Mouse (Mus musculus) olfactory bulb, adult 2 months (tissue): Measurements from ENCODE around the gene H2al1b. TPM values are rescaled to one million over a fixed set of nuclear protein-coding genes. Genes with fewer than 3 reads are reported as not detected.
"Not testable (repeated sequence)": the region's sequence is repeated elsewhere in the genome, so short reads cannot be mapped to it uniquely, and the experiment has no call there.

Source experiments
- H3K27ac ChIP-seq: fragments of 200-500 bp; 2 replicates; pipeline ENCODE4 v1.5.1; 2012; ENCODE audit warnings: low read depth, low read length; ENCODE audit not compliant: insufficient read depth
- H3K4me1 ChIP-seq: fragments of 200-500 bp; 2 replicates; pipeline ENCODE4 v1.6.1; 2012; ENCODE audit warnings: low read length; ENCODE audit not compliant: control insufficient read depth, insufficient read depth
- H3K4me3 ChIP-seq: fragments of 200-500 bp; 2 replicates; pipeline ENCODE4 v1.5.1; 2012; ENCODE audit warnings: mild to moderate bottlenecking, low read depth, low read length, moderate library complexity; ENCODE audit not compliant: insufficient read depth
- CTCF ChIP-seq: fragments of 200-500 bp; IDR thresholded peaks from 2 replicates; pipeline ENCODE4 v1.5.1; 2012; ENCODE audit warnings: low read depth, mild to moderate bottlenecking, low read length, moderate library complexity; ENCODE audit not compliant: insufficient read depth
- POLR2A ChIP-seq: fragments of 200-500 bp; IDR thresholded peaks from 2 replicates; pipeline ENCODE4 v1.6.1; 2012; ENCODE audit warnings: mild to moderate bottlenecking, low read depth, low read length, moderate library complexity; ENCODE audit not compliant: insufficient read depth
- WGBS: fragments of 180-500 bp; shearing (Covaris S2); methylation state at CpG from one replicate; pipeline ENCODE4 v1.1.7; 2018; 5-methylcytosine and 5-hydroxymethylcytosine counted together
- polyA plus RNA-seq: library from polyadenylated mRNA; stranded (reverse); fragments of >200 nt; gene quantifications from 2 replicates; pipeline ENCODE4 v1.2.4, GENCODE M21; 2012; ENCODE audit warnings: low replicate concordance; ENCODE audit not compliant: missing spikeins, insufficient read depth, insufficient read length

Gene H2al1b
- not detected in 2 replicates for polyA plus RNA-seq

DNA sequence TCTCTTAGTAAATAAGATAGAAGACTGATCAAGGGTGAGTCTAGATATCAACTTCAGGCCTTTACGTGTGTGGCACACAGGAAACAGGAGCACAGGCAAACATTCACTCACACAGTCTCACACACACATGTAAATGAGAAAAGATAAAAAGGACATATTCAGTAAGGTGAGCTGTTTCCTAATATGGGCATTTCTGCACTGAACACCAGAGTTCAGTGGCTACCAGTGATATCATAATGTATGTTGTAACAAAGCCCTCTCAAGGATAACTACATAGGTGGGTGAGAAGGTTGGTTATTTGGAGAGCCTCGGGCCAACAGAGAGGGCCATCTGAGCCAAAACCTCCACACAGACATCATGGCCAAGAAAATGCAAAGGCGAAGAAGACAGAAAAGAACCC lies at the start of gene H2al1b:
Gene H2al1b, plus strand, starts transcription at position 301 of the 400 bp plus-strand sequence.
- not testable (repeated sequence) for H3K27ac ChIP-seq, H3K4me1 ChIP-seq, H3K4me3 ChIP-seq
- 100% methylated on average over 1 of the region's 3 CpGs for WGBS

DNA sequence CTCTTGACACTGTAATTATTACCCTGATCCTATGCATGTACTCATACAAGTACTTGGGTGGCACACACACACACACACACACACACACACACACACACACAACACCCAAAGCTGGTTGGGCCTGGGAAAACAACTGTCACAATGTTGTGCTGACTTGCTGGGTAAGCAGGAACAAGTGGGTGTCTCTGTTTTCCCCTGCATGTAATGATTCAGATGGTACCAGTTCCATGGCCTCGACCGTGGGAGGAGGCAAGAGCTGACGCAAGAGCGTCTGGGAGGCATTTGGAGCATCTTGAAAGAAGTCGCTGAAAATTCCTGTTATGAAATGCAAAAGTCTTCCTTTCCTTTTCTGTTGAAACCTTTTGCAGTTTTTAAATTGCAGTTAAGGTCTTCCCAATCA lies 48.2 kb upstream of the H2al1b start:
- no peak overlapping the region for H3K4me3 ChIP-seq
- no peak for TF ChIP-seq CTCF
- TF ChIP-seq POLR2A = no peak
- H3K27ac ChIP-seq = no peak overlapping the region
- WGBS = 54% methylated on average over 5 of the region's 5 CpGs
- H3K4me1 ChIP-seq = peaks cover 8% of the 10 kb centered on the region; the same call in 1 of the 2 replicates

DNA sequence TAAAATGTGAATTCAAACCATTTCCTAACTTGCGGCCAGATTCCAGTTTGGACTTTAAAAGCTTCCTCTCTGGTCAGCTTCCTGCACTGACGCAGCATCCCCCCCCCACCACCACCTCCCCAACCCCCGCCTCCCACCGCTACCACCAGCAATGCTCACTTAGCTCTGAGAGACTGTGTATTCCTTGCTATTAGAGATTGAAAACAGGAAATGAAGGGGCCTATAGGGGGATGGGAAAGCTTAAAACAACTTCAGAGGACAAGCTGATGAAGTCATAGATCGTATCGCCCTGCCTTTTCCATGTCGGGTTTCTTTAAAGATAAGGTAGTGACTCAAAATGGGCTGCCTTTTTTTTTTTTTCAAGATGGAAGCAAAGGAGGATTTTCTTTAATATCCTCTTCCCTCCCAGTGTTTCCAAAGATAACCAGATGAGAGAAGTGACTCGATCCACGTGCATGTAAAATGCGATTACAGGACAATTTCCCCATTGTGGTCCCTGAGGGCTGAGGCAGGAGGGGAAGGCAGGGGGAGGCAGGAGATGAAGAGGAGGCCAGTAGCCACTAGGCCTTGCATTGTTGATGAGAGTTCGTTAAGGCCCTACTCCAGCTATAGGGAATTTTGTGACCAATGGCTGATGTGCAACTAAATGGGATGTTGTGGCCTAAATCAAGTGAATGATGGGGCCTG lies 47.6 kb upstream of the H2al1b start:
- 68% methylated on average over 11 of the region's 11 CpGs for WGBS
- no peak overlapping the region for H3K27ac ChIP-seq
- TF ChIP-seq POLR2A (no peak), CTCF (no peak)

DNA sequence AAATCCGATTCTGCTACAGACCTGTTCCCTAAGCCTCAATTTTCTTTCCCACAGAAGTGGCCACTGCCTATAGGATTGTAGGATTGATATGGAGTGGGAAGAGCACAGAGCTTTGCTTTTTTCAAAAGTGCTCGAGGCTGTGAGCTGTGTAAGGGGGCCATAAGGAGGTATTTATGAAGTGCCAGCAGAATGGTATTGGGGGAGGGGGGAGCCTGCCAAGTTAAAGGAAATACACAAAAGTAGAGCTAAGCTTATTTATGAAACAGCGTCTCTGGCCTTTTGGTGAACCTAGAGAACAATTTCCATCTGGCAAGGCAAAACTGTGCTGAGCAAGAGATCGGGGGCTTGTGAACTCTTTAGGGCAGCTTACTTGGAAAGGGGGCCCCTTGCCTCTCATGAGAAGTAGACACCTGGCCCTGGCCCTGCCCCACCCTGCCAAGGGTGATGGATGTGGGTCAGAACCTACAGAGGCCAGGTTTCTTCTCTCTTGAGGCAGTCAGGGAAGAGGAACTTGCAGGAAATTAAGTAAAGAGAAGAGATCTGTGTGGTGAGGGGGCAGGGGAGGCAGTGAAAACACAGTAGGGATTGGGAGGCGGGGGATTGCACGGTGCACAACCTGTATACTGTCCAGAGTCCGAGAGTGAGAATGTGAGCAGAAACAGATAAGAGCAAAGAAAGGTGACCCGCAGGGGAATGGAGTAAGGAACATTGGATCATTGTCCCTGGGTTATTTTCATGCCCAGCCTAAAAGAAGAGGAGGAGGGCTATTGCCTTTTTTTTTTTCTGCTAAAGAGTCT lies 46.5 kb upstream of the H2al1b start:
- Histone ChIP-seq H3K4me1 (peaks cover 3% of the 10 kb centered on the region; the same call in 1 of the 2 replicates), H3K27ac (no peak overlapping the region), H3K4me3 (no peak overlapping the region)
- TF ChIP-seq POLR2A (no peak), CTCF (no peak)
- 89% methylated on average over 8 of the region's 8 CpGs for WGBS

More for the DNA sequence above, 47.6 kb upstream of the H2al1b start:
- Histone ChIP-seq H3K4me1 (peaks cover 8% of the 10 kb centered on the region; the same call in 1 of the 2 replicates), H3K4me3 (no peak overlapping the region)

DNA sequence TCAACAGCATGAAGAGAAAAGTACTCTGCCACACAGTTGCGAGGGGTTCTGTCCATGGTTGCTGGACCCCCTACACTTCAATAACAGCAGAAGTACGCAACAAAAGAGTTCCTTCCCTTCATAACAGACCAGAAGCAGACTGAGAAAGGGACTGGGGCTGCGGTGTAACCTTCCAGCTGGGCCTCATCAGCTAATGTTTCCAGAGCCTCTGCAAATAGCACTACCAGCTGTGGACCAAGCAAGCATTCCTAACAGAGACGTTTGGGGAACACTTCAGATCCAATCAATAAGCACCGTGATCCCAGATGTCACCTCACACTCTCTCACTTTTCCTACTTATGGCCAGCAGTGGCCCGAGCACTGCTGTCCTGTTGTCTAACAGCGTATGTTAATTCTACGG lies 37.3 kb upstream of the H2al1b start:
- 85% methylated on average over 8 of the region's 8 CpGs for WGBS
- Histone ChIP-seq H3K4me3 (no peak overlapping the region), H3K4me1 (peaks cover 8% of the 10 kb centered on the region; the same call in 1 of the 2 replicates), H3K27ac (no peak overlapping the region)
- TF ChIP-seq POLR2A (no peak), CTCF (no peak)

DNA sequence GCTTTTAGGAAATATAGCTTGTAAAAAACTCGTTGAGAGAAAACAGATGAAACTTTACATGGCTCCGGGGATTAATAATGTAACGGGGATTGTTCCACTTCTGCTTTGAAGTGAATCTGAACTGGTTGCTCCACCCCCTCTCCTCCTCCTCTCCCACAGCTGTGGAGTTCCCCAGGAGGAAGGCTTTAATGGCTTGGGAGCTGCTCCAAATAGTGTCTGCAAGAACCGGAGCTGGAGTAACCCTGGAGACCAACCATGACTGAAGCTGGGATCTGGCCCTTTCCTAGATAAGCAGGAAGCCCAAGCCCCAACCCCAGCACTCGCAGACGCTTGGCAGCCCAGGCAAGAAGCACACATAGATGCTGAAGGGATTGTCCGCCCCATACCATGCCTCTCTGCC lies 34.4 kb upstream of the H2al1b start:
- peaks cover 8% of the 10 kb centered on the region; the same call in 1 of the 2 replicates for H3K4me1 ChIP-seq
- no peak overlapping the region for H3K4me3 ChIP-seq
- H3K27ac ChIP-seq = no peak overlapping the region
- WGBS = 28% methylated on average over 7 of the region's 7 CpGs
- TF ChIP-seq CTCF (no peak), POLR2A (no peak)

DNA sequence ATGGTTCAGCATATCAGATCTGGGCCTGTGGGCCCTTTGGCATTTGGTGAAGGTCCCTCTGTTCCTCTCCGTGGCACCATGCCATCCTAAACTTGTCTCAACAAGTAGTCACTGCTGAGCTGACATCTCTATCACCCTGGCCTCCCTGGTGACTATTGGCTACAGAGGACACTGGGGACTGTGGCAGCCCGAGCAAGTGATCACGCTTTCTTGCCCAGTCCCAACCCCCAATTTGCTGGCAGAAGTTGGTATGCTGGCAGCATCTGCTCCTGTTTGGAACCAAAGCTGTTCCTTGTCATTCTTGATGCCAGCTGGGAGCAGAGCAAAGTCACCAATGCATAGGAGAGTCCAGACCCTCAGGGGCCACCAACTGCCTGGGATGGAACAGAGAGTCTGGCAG lies 33.2 kb upstream of the H2al1b start:
- Histone ChIP-seq H3K4me3 (no peak overlapping the region), H3K27ac (no peak overlapping the region), H3K4me1 (peaks cover 8% of the 10 kb centered on the region; the same call in 1 of the 2 replicates)
- no peak for TF ChIP-seq CTCF
- TF ChIP-seq POLR2A = no peak
- 73% methylated on average over 3 of the region's 3 CpGs for WGBS

DNA sequence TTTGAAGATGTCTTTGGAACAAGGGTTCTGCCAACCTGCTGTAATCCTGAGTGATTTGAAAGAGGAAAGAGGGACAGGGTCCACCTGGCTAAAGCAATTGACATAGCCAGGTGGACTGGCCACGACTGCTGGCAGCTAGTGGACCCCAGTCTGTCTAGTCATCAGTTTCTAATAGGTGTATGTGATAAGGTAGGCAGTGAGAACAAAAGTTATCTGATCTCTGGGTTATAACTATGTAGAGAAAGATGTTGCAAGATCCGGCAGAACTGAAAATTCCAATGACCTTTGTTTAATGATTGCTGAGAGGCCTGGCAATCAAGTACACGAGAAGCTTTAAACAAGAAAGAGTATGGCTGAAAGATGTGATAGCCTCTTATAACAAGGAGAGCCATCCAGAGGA lies 29.0 kb upstream of the H2al1b start:
- no peak overlapping the region for H3K27ac ChIP-seq
- WGBS = 87% methylated on average over 3 of the region's 3 CpGs

DNA sequence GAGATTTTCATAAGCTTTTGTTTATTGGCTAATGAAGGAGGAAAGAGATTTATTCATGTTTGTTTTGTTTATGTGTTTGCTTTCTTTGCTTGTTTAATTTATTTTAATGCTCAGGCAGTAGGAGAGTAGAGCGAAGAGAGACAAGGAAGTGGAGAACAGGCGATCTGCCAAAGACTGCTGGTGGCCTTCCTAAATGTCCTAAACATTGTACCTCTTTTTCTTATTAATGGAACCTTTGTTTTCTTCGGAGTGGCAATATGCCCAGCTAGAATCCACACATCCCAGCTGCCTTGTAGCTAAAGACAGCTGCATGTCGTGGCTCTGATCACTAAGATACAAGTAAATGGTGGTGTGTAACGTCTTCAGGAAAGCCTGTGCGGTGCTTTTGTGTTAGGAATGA lies 25.1 kb upstream of the H2al1b start:
- TF ChIP-seq CTCF = no peak
- no peak for TF ChIP-seq POLR2A
- Histone ChIP-seq H3K4me3 (no peak overlapping the region), H3K4me1 (no peaks in the 10 kb centered on the region), H3K27ac (no peak overlapping the region)
- 69% methylated on average over 6 of the region's 6 CpGs for WGBS

More for the DNA sequence above, 29.0 kb upstream of the H2al1b start:
- TF ChIP-seq POLR2A (no peak), CTCF (no peak)
- no peak overlapping the region for H3K4me3 ChIP-seq
- no peaks in the 10 kb centered on the region for H3K4me1 ChIP-seq
